Mouse (Mus musculus) spleen, adult 2 months (tissue): ENCODE measurements around the gene Prss27.

Experiments
- CTCF ChIP-seq: fragments of 200-500 bp; IDR thresholded peaks from 2 replicates; pipeline ENCODE4 v1.5.1; 2011; ENCODE audit warnings: mild to moderate bottlenecking, inconsistent platforms; ENCODE audit not compliant: insufficient read depth, insufficient read length, insufficient replicate concordance; ENCODE audit errors: extremely low read depth
- POLR2A ChIP-seq: fragments of 200-500 bp; IDR thresholded peaks from 2 replicates; pipeline ENCODE4 v1.6.1; 2011; ENCODE audit warnings: low read depth, low read length, inconsistent platforms

DNA sequence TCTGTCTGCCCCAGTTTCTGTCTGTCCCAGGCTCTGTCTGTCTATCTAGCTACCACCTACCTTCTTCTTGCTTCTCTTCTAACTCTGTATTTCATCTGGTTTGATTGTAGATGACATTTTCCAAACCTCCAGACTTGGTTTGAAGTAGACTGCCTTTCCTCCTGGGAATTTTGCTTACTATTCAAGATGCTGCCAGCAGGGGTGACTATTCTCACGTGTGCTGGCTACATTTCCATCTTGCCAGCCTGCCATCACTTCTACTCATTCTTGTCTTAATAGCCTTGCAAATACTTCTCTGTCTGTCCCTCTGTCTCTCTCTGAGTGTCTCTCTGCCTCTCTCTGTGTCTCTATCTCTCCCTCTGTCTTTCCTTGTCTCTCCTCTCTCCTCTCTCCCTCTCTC, 42.5 kb upstream of the Prss27 start:
- TF ChIP-seq CTCF (no peak), POLR2A (no peak)
